Mouse (Mus musculus) heart, adult 2 months (tissue): ENCODE measurements around the gene Sema3b.

Experiments
- CTCF ChIP-seq: fragments of 200-600 bp; IDR thresholded peaks from 2 replicates; pipeline ENCODE4 v1.8.1; 2022; ENCODE audit warnings: antibody characterized with exemption, mild to moderate bottlenecking, moderate library complexity
- EP300 ChIP-seq: fragments of 200-500 bp; IDR thresholded peaks from 2 replicates; pipeline ENCODE4 v1.6.1; 2011; ENCODE audit warnings: low read depth, low read length, control low read depth; ENCODE audit not compliant: insufficient read depth
- POLR2A ChIP-seq: fragments of 200-500 bp; IDR thresholded peaks from 2 replicates; pipeline ENCODE4 v1.6.1; 2011; ENCODE audit warnings: mild to moderate bottlenecking, low read depth, low read length, control low read depth; ENCODE audit not compliant: insufficient read depth

DNA sequence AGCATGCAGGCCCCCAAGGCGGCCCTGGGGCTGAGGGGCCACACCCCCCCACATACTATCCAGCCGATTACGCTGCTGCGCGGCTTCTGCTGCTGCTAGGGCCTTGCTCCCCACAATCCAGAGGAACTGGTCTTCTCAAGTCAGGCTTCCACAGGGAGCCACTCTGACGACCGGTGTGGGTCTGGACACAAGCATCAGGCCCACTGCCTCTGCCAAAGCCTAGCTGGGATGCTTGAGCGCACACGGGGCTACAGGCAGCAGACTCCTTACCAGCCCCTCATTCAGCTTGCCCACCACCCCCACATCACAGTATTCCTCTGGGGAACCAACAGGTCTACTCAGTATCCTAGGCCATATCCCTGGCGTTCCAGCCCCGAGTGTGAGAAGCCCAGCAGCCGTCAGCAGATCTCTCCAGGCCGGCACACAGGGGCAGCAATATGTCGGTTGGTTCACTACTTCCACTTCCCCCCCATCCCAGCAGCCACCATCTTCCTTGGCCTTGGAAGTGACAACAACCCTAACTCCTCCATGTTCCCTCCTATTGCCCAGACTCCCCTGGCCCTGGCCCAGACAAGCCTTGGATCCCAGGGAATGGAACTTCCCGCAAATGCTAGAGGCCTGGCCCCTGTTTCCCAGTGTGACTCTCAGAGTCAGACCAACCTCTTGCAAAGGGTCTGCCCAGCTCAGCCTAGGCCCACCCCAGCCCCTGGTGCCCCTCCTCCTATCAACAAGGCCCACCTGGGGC lies 24.8 kb upstream of the Sema3b start:
- TF ChIP-seq POLR2A = no peak
- no peak for TF ChIP-seq CTCF
- no peak for TF ChIP-seq EP300
